Mouse (Mus musculus): Measurements from ENCODE around the gene Rexo2. TPM values are rescaled to one million over a fixed set of nuclear protein-coding genes. Genes with fewer than 3 reads are reported as not detected.

Gene Rexo2
- polyA plus RNA-seq, 1 experiment = 8.3 TPM

DNA sequence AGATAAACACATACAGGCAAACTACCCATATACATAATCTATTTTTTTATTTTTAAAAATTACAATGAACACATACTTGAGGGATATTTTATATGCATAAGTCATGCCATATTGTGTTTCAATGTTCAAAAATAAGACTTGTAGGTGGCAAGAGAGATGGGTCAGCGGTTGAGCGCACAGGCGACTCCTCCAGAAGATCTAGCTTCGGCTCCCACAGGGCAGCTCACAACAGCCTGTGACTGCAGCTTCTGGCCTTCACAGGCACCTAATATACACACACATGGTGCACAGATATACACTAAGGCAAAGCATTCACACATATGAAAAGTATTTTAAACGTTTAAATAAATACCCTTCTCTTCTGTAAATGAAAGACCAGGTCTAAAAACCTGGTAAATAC lies 21.0 kb downstream of the Rexo2 start:
- Histone ChIP-seq H3K9me3 (ENCODE audit: control insufficient read depth, low read length) (no peaks in the 10 kb centered on the region), H3K4me3 (replicated peaks) (no peak overlapping the region), H3K27me3 (ENCODE audit: control insufficient read depth) (no peaks in the 10 kb centered on the region), H3K4me1 (ENCODE audit: control insufficient read depth) (no peaks in the 10 kb centered on the region), H3K36me3 (ENCODE audit: control insufficient read depth) (no peaks in the 10 kb centered on the region)
- no peak for TF ChIP-seq TAL1 (IDR thresholded peaks at IDR 0.05; ENCODE audit: low read length)

GRCm38 (mm10) chr9:48458879-48459278 lies 21.5 kb downstream of the Rexo2 start:
- Histone ChIP-seq H3K9me3 (ENCODE audit: control insufficient read depth, low read length) (no peaks in the 10 kb centered on the region), H3K4me1 (ENCODE audit: control insufficient read depth) (no peaks in the 10 kb centered on the region), H3K4me3 (replicated peaks) (no peak overlapping the region), H3K27me3 (ENCODE audit: control insufficient read depth) (no peaks in the 10 kb centered on the region), H3K36me3 (ENCODE audit: control insufficient read depth) (no peaks in the 10 kb centered on the region)
- no peak for TF ChIP-seq TAL1 (IDR thresholded peaks at IDR 0.05; ENCODE audit: low read length)
- no peak for TF ChIP-seq GATA1 (IDR thresholded peaks at IDR 0.05; ENCODE audit: low read length)

DNA sequence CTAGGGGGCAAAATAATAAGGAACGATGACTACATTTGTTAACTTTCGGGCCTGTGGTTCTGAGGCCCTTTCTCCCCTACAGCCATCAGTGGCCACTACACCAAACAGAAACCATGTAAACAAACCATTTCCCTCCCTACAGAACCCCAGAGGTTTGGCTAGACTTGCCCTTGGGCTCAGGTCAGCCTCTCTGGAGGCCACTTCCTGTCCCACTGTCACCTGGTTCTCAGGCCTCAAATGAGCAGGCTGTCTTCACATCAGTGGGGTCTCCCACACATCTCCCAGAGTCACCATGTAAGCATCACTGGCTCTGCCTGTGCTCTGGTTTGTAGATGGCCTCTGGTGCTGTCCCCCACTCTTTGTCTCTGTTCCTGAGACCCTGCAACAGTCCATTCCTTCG lies 24.5 kb downstream of the Rexo2 start:
- no peak for TF ChIP-seq GATA1 (IDR thresholded peaks at IDR 0.05; ENCODE audit: low read length)
- TF ChIP-seq TAL1 (IDR thresholded peaks at IDR 0.05; ENCODE audit: low read length) = no peak
- Histone ChIP-seq H3K36me3 (ENCODE audit: control insufficient read depth) (no peaks in the 10 kb centered on the region), H3K9me3 (ENCODE audit: control insufficient read depth, low read length) (no peaks in the 10 kb centered on the region), H3K4me3 (replicated peaks) (no peak overlapping the region), H3K4me1 (ENCODE audit: control insufficient read depth) (no peaks in the 10 kb centered on the region), H3K27me3 (ENCODE audit: control insufficient read depth) (no peaks in the 10 kb centered on the region)

GRCm38 (mm10) chr9:48450066-48450465 lies 30.4 kb downstream of the Rexo2 start:
- Histone ChIP-seq H3K36me3 (ENCODE audit: control insufficient read depth) (no peaks in the 10 kb centered on the region), H3K4me1 (ENCODE audit: control insufficient read depth) (peaks cover 2% of the 10 kb centered on the region; the same call in 1 of the 2 replicates), H3K27me3 (ENCODE audit: control insufficient read depth) (no peaks in the 10 kb centered on the region), H3K9me3 (ENCODE audit: control insufficient read depth, low read length) (no peaks in the 10 kb centered on the region), H3K4me3 (replicated peaks) (no peak overlapping the region)
- no peak for TF ChIP-seq TAL1 (IDR thresholded peaks at IDR 0.05; ENCODE audit: low read length)
- no peak for TF ChIP-seq GATA1 (IDR thresholded peaks at IDR 0.05; ENCODE audit: low read length)

DNA sequence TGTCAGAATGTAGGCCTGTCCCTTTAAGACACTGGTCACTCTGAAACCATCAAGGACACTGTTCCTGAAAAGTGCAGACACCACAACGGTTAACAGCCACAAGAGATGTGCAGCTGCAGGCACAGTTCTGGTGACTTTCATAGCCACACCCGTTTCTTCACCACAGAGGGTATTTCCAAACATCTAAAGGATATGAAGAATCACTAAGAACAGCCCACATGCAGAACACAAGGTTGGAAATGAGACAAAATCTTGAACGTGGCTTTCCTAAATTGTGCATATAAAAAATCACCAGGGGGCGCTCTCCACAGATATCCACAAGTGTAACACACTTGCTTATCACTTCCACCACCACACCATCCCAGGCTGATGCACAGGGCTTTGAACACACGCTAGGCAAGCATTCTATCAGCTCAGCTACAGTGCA lies 32.6 kb downstream of the Rexo2 start:
- TF ChIP-seq TAL1 (IDR thresholded peaks at IDR 0.05; ENCODE audit: low read length) (no peak), GATA1 (IDR thresholded peaks at IDR 0.05; ENCODE audit: low read length) (no peak)

GRCm38 (mm10) chr9:48444821-48445220 lies 35.6 kb downstream of the Rexo2 start:
- Histone ChIP-seq H3K9me3 (ENCODE audit: control insufficient read depth, low read length) (no peaks in the 10 kb centered on the region), H3K27me3 (ENCODE audit: control insufficient read depth) (0 out of 2 replicates have a peak, but pooled peaks cover 3% of the 10 kb centered on the region)
- TF ChIP-seq TAL1 (IDR thresholded peaks at IDR 0.05; ENCODE audit: low read length) (no peak), GATA1 (IDR thresholded peaks at IDR 0.05; ENCODE audit: low read length) (no peak)

More for the DNA sequence above, 32.6 kb downstream of the Rexo2 start:
- peaks cover 2% of the 10 kb centered on the region; the same call in 1 of the 2 replicates for H3K4me1 ChIP-seq (ENCODE audit: control insufficient read depth)
- 0 out of 2 replicates have a peak, but pooled peaks cover 1% of the 10 kb centered on the region for H3K27me3 ChIP-seq (ENCODE audit: control insufficient read depth)
- no peak overlapping the region for H3K4me3 ChIP-seq (replicated peaks)
- no peaks in the 10 kb centered on the region for H3K36me3 ChIP-seq (ENCODE audit: control insufficient read depth)
- H3K9me3 ChIP-seq (ENCODE audit: control insufficient read depth, low read length) = no peaks in the 10 kb centered on the region

GRCm38 (mm10) chr9:48443873-48444272 lies 36.5 kb downstream of the Rexo2 start:
- H3K4me3 ChIP-seq (replicated peaks) = no peak overlapping the region
- TF ChIP-seq GATA1 (IDR thresholded peaks at IDR 0.05; ENCODE audit: low read length) (no peak), TAL1 (IDR thresholded peaks at IDR 0.05; ENCODE audit: low read length) (no peak)

More at GRCm38 (mm10) chr9:48444821-48445220, 35.6 kb downstream of the Rexo2 start:
- H3K4me1 ChIP-seq (ENCODE audit: control insufficient read depth) = peaks cover 2% of the 10 kb centered on the region; the same call in 1 of the 2 replicates
- H3K4me3 ChIP-seq (replicated peaks) = no peak overlapping the region
- no peaks in the 10 kb centered on the region for H3K36me3 ChIP-seq (ENCODE audit: control insufficient read depth)

GRCm38 (mm10) chr9:48432449-48432848 lies 48.0 kb downstream of the Rexo2 start:
- H3K36me3 ChIP-seq (ENCODE audit: control insufficient read depth) = no peaks in the 10 kb centered on the region
- H3K4me3 ChIP-seq (replicated peaks) = no peak overlapping the region
- H3K4me1 ChIP-seq (ENCODE audit: control insufficient read depth) = no peaks in the 10 kb centered on the region
- TF ChIP-seq TAL1 (IDR thresholded peaks at IDR 0.05; ENCODE audit: low read length) = no peak
- TF ChIP-seq GATA1 (IDR thresholded peaks at IDR 0.05; ENCODE audit: low read length) = no peak
- no peaks in the 10 kb centered on the region for H3K9me3 ChIP-seq (ENCODE audit: control insufficient read depth, low read length)
- peaks cover 4% of the 10 kb centered on the region; the same call in 1 of the 2 replicates for H3K27me3 ChIP-seq (ENCODE audit: control insufficient read depth)

More at GRCm38 (mm10) chr9:48443873-48444272, 36.5 kb downstream of the Rexo2 start:
- 0 out of 2 replicates have a peak, but pooled peaks cover 3% of the 10 kb centered on the region for H3K27me3 ChIP-seq (ENCODE audit: control insufficient read depth)
- no peaks in the 10 kb centered on the region for H3K36me3 ChIP-seq (ENCODE audit: control insufficient read depth)
- no peaks in the 10 kb centered on the region for H3K9me3 ChIP-seq (ENCODE audit: control insufficient read depth, low read length)
- peaks cover 2% of the 10 kb centered on the region; the same call in 1 of the 2 replicates for H3K4me1 ChIP-seq (ENCODE audit: control insufficient read depth)

DNA sequence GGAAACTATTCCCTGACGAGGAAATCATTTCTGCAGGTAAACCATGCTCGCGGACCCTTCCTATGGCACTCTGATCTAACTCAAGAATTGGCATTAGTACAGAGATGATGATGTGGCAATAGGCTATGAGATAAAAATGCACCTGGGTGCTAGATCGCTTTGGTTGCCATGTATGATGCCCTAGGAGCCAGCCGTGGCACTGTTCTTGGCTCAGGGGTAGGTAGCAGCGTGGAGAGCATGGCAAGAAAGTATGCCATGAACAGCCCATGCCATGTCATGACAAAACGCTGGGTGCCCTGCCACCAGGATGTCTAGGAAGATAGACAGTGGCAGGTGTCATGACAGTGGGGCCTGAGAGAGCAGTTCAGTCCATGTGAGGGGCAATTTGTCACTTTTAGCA lies 53.2 kb downstream of the Rexo2 start:
- Histone ChIP-seq H3K36me3 (ENCODE audit: control insufficient read depth) (no peaks in the 10 kb centered on the region), H3K4me3 (replicated peaks) (no peak overlapping the region), H3K9me3 (ENCODE audit: control insufficient read depth, low read length) (no peaks in the 10 kb centered on the region), H3K27me3 (ENCODE audit: control insufficient read depth) (no peaks in the 10 kb centered on the region), H3K4me1 (ENCODE audit: control insufficient read depth) (no peaks in the 10 kb centered on the region)
- no peak for TF ChIP-seq TAL1 (IDR thresholded peaks at IDR 0.05; ENCODE audit: low read length)
- TF ChIP-seq GATA1 (IDR thresholded peaks at IDR 0.05; ENCODE audit: low read length) = no peak

DNA sequence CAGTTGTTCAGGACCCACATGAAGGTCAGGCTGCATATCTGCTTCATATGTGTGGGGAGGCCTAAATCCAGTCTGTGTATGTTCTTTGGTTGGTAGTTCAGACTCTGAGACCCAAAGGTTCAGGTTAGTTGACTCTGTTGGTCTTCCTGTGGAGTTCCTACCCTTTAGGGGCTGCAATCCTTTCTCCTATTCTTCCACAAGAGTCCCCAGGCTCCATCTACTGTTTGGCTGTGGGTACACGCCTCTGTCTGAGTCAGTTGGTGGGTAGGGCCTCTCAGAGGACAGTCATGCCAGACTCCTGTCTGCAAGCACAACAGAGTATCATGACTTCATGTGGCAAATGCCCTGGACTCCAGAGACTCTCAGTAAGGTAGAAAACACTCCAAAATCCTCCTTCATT lies 57.2 kb downstream of the Rexo2 start:
- Histone ChIP-seq H3K27me3 (ENCODE audit: control insufficient read depth) (no peaks in the 10 kb centered on the region), H3K4me3 (replicated peaks) (no peak overlapping the region), H3K4me1 (ENCODE audit: control insufficient read depth) (no peaks in the 10 kb centered on the region; the same call in 1 of the 2 replicates), H3K9me3 (ENCODE audit: control insufficient read depth, low read length) (no peaks in the 10 kb centered on the region), H3K36me3 (ENCODE audit: control insufficient read depth) (peaks cover 2% of the 10 kb centered on the region)
- TF ChIP-seq TAL1 (IDR thresholded peaks at IDR 0.05; ENCODE audit: low read length) (no peak), GATA1 (IDR thresholded peaks at IDR 0.05; ENCODE audit: low read length) (no peak)
